Mouse (Mus musculus) forebrain, embryonic 14.5 days (tissue): ENCODE results near the gene Gm42906. TPM values are rescaled to one million over a fixed set of nuclear protein-coding genes. Genes with fewer than 3 reads are reported as not detected.
A peak's percentile ranks its signal among the peaks of the same experiment; 100 is the strongest.

ENCODE experiments used
- ATAC-seq: fragments of 200-750 bp; cut with Nextera tagmentation; 2 replicates; pipeline ENCODE4 v1.8.0; 2017; ENCODE audit warnings: mild to moderate bottlenecking, moderate library complexity
- DNase-seq: peaks from one replicate; pipeline ENCODE4 v3.0.0-alpha.2; 2015; ENCODE audit warnings: low spot score
- H3K27ac ChIP-seq: fragments of 300-500 bp; sonication (generic); 2 replicates; pipeline ENCODE4 v1.5.1; 2014; ENCODE audit warnings: low read depth, mild to moderate bottlenecking, control low read depth, low read length, moderate library complexity
- H3K27me3 ChIP-seq: fragments of 300-500 bp; sonication (generic); replicated peaks from 2 replicates; pipeline ENCODE4 v1.6.1; 2014; ENCODE audit warnings: low read length, control low read depth, mixed read lengths; ENCODE audit not compliant: control insufficient read depth, insufficient read depth
- H3K36me3 ChIP-seq: fragments of 300-500 bp; sonication (generic); 2 replicates; pipeline ENCODE4 v1.6.1; 2014; ENCODE audit warnings: low read length, control low read depth; ENCODE audit not compliant: control insufficient read depth, insufficient read depth
- H3K4me1 ChIP-seq: fragments of 300-500 bp; sonication (generic); 2 replicates; pipeline ENCODE4 v1.6.1; 2014; ENCODE audit warnings: antibody characterized with exemption, low read length, control low read depth; ENCODE audit not compliant: control insufficient read depth, insufficient read depth
- H3K4me2 ChIP-seq: fragments of 300-500 bp; sonication (generic); 2 replicates; pipeline ENCODE4 v1.6.1; 2014; ENCODE audit warnings: mild to moderate bottlenecking, control low read depth, low read length
- H3K4me3 ChIP-seq: fragments of 300-500 bp; sonication (generic); 2 replicates; pipeline ENCODE4 v1.5.1; 2014; ENCODE audit warnings: low read depth, low read length, control low read depth
- H3K9ac ChIP-seq: fragments of 300-500 bp; sonication (generic); 2 replicates; pipeline ENCODE4 v1.6.1; 2014; ENCODE audit warnings: mild to moderate bottlenecking, low read length, control low read depth, moderate library complexity
- H3K9me3 ChIP-seq: fragments of 300-500 bp; sonication (generic); replicated peaks from 2 replicates; pipeline ENCODE4 v1.6.1; 2016; ENCODE audit warnings: low read length, control low read depth, mixed read lengths; ENCODE audit not compliant: control insufficient read depth
- WGBS: fragments of 180-500 bp; shearing (Covaris S2); extraction: QIAGEN DNeasy Blood & Tissue Kit; methylation state at CpG from one replicate; pipeline ENCODE4 v1.1.7; 2014; 5-methylcytosine and 5-hydroxymethylcytosine counted together
- polyA plus RNA-seq: library from polyadenylated mRNA; unstranded; fragments of >200 nt; fragmentation: Nextera tagmentation; extraction: Ambion mirVana; gene quantifications from 2 replicates; pipeline ENCODE4 v1.2.1, GENCODE M21; 2014

Gene Gm42906
- polyA plus RNA-seq, 1 experiment from 2014 or later = not detected

GRCm38 (mm10) chr5:151154780-151155179 is 273.2 kb downstream of the Gm42906 start:
- no peak overlapping the region for H3K4me3 ChIP-seq
- no peak overlapping the region for H3K27ac ChIP-seq
- no peak overlapping the region for H3K9ac ChIP-seq
- 41% methylated on average over 3 of the region's 3 CpGs for WGBS
- no peaks in the 10 kb centered on the region for H3K4me1 ChIP-seq
- H3K27me3 ChIP-seq = no peaks in the 10 kb centered on the region
- no peak overlapping the region for H3K4me2 ChIP-seq
- no peaks in the 10 kb centered on the region for H3K9me3 ChIP-seq
- H3K36me3 ChIP-seq = no peaks in the 10 kb centered on the region
- DNase-seq = no peak
- no peak for ATAC-seq

- no peak overlapping the region for H3K4me3 ChIP-seq
- ATAC-seq = no peak
- H3K36me3 ChIP-seq = no peaks in the 10 kb centered on the region
- H3K27ac ChIP-seq = no peak overlapping the region
- no peaks in the 10 kb centered on the region for H3K27me3 ChIP-seq
- H3K9me3 ChIP-seq = no peaks in the 10 kb centered on the region
- 67% methylated on average over 4 of the region's 4 CpGs for WGBS
- no peak overlapping the region for H3K9ac ChIP-seq
- H3K4me1 ChIP-seq = no peaks in the 10 kb centered on the region
- no peak for DNase-seq
- H3K4me2 ChIP-seq = no peak overlapping the region
Observed at GRCm38 (mm10) chr5:151154030-151154429, 273.9 kb downstream of the Gm42906 start.

GRCm38 (mm10) chr5:151151549-151151948 is 276.4 kb downstream of the Gm42906 start:
- no peaks in the 10 kb centered on the region for H3K9me3 ChIP-seq
- H3K27ac ChIP-seq = no peak overlapping the region
- H3K36me3 ChIP-seq = no peaks in the 10 kb centered on the region
- no peak overlapping the region for H3K4me2 ChIP-seq
- DNase-seq (peak; percentile 44), ATAC-seq (no peak)
- no peaks in the 10 kb centered on the region for H3K4me1 ChIP-seq
- no peak overlapping the region for H3K9ac ChIP-seq
- no peaks in the 10 kb centered on the region for H3K27me3 ChIP-seq
- no peak overlapping the region for H3K4me3 ChIP-seq
- WGBS = 74% methylated on average over 9 of the region's 9 CpGs

GRCm38 (mm10) chr5:151149509-151149908 is 278.5 kb downstream of the Gm42906 start:
- DNase-seq = no peak
- Histone ChIP-seq H3K4me2 (no peak overlapping the region), H3K27ac (no peak overlapping the region), H3K4me1 (no peaks in the 10 kb centered on the region), H3K4me3 (no peak overlapping the region), H3K27me3 (no peaks in the 10 kb centered on the region), H3K9ac (no peak overlapping the region), H3K36me3 (no peaks in the 10 kb centered on the region), H3K9me3 (no peaks in the 10 kb centered on the region)
- 51% methylated on average over 8 of the region's 8 CpGs for WGBS
- no peak for ATAC-seq

- WGBS = 85% methylated on average over 4 of the region's 4 CpGs
- no peaks in the 10 kb centered on the region for H3K4me1 ChIP-seq
- no peak overlapping the region for H3K4me2 ChIP-seq
- DNase-seq (no peak), ATAC-seq (no peak)
- no peak overlapping the region for H3K4me3 ChIP-seq
- no peaks in the 10 kb centered on the region for H3K27me3 ChIP-seq
- no peaks in the 10 kb centered on the region for H3K9me3 ChIP-seq
- H3K9ac ChIP-seq = no peak overlapping the region
- no peaks in the 10 kb centered on the region for H3K36me3 ChIP-seq
- no peak overlapping the region for H3K27ac ChIP-seq
Observed at GRCm38 (mm10) chr5:151148079-151148478, 279.9 kb downstream of the Gm42906 start.

- DNase-seq (no peak), ATAC-seq (no peak)
- peaks cover 4% of the 10 kb centered on the region; the same call in 1 of the 2 replicates for H3K4me1 ChIP-seq
- no peaks in the 10 kb centered on the region for H3K9me3 ChIP-seq
- 89% methylated on average over 5 of the region's 5 CpGs for WGBS
- no peak overlapping the region for H3K9ac ChIP-seq
- no peak overlapping the region for H3K4me3 ChIP-seq
- H3K27ac ChIP-seq = no peak overlapping the region
- H3K27me3 ChIP-seq = no peaks in the 10 kb centered on the region
- H3K4me2 ChIP-seq = no peak overlapping the region
- H3K36me3 ChIP-seq = no peaks in the 10 kb centered on the region
Observed at GRCm38 (mm10) chr5:151145807-151146206, 282.2 kb downstream of the Gm42906 start.

- no peaks in the 10 kb centered on the region for H3K27me3 ChIP-seq
- WGBS = 87% methylated on average over 5 of the region's 5 CpGs
- DNase-seq (no peak), ATAC-seq (no peak)
- no peak overlapping the region for H3K9ac ChIP-seq
- H3K27ac ChIP-seq = no peak overlapping the region
- H3K4me3 ChIP-seq = no peak overlapping the region
- H3K9me3 ChIP-seq = no peaks in the 10 kb centered on the region
- peaks cover 4% of the 10 kb centered on the region; the same call in 1 of the 2 replicates for H3K4me1 ChIP-seq
- H3K4me2 ChIP-seq = no peak overlapping the region
- H3K36me3 ChIP-seq = no peaks in the 10 kb centered on the region
Observed at GRCm38 (mm10) chr5:151143955-151144354, 284.0 kb downstream of the Gm42906 start.

- peak; percentile 73 for ATAC-seq
Observed at GRCm38 (mm10) chr5:151142671-151143601, 285.0 kb downstream of the Gm42906 start.

GRCm38 (mm10) chr5:151142241-151142640 is 285.7 kb downstream of the Gm42906 start:
- peak; percentile 66; the same call in 1 of the 2 replicates for ATAC-seq
- no peaks in the 10 kb centered on the region for H3K9me3 ChIP-seq
- no peaks in the 10 kb centered on the region for H3K27me3 ChIP-seq
- H3K27ac ChIP-seq = peak overlapping the region; percentile 53; the same call in 1 of the 2 replicates
- no peak overlapping the region for H3K9ac ChIP-seq
- DNase-seq = peak; percentile 69
- H3K4me2 ChIP-seq = no peak overlapping the region
- 42% methylated on average over 5 of the region's 5 CpGs for WGBS
- H3K4me3 ChIP-seq = no peak overlapping the region
- H3K4me1 ChIP-seq = peaks cover 4% of the 10 kb centered on the region; the same call in 1 of the 2 replicates
- no peaks in the 10 kb centered on the region for H3K36me3 ChIP-seq

More at GRCm38 (mm10) chr5:151142671-151143601, 285.0 kb downstream of the Gm42906 start:
- H3K36me3 ChIP-seq = no peaks in the 10 kb centered on the region
- H3K27ac ChIP-seq = peak overlapping the region; percentile 53; the same call in 1 of the 2 replicates
- DNase-seq = peak; percentile 67
- no peaks in the 10 kb centered on the region for H3K27me3 ChIP-seq
- no peak overlapping the region for H3K4me3 ChIP-seq
- H3K9me3 ChIP-seq = no peaks in the 10 kb centered on the region
- WGBS = 5% methylated on average over 11 of the region's 11 CpGs
- H3K9ac ChIP-seq = no peak overlapping the region
- peaks cover 4% of the 10 kb centered on the region; the same call in 1 of the 2 replicates for H3K4me1 ChIP-seq
- H3K4me2 ChIP-seq = no peak overlapping the region
